Mouse (Mus musculus) embryonic facial prominence, embryonic 13.5 days (tissue): ENCODE results near the gene Ltbr. TPM values are rescaled to one million over a fixed set of nuclear protein-coding genes. Genes with fewer than 3 reads are reported as not detected.

ENCODE experiments used
- ATAC-seq: fragments of 200-750 bp; cut with Nextera tagmentation; 2 replicates; pipeline ENCODE4 v1.8.0; 2017; ENCODE audit warnings: low read depth; ENCODE audit not compliant: insufficient number of reproducible peaks, insufficient read depth, low FRiP score, low TSS enrichment
- H3K27ac ChIP-seq: fragments of 300-500 bp; sonication (generic); 2 replicates; pipeline ENCODE4 v1.5.1; 2015; ENCODE audit warnings: moderate library complexity, mild to moderate bottlenecking, inconsistent platforms
- H3K27me3 ChIP-seq: fragments of 300-500 bp; sonication (generic); 2 replicates; pipeline ENCODE4 v1.6.1; 2015; ENCODE audit warnings: mild to moderate bottlenecking, inconsistent platforms
- H3K36me3 ChIP-seq: fragments of 300-500 bp; sonication (generic); 2 replicates; pipeline ENCODE4 v1.6.1; 2015; ENCODE audit warnings: mild to moderate bottlenecking, inconsistent platforms
- H3K4me1 ChIP-seq: fragments of 300-500 bp; sonication (generic); 2 replicates; pipeline ENCODE4 v1.6.1; 2015; ENCODE audit warnings: inconsistent platforms
- H3K4me2 ChIP-seq: fragments of 300-500 bp; sonication (generic); 2 replicates; pipeline ENCODE4 v1.6.1; 2015; ENCODE audit warnings: moderate library complexity, mild to moderate bottlenecking, inconsistent platforms
- H3K4me3 ChIP-seq: fragments of 300-500 bp; sonication (generic); 2 replicates; pipeline ENCODE4 v1.5.1; 2015; ENCODE audit warnings: mild to moderate bottlenecking, inconsistent platforms
- H3K9ac ChIP-seq: fragments of 300-500 bp; sonication (generic); 2 replicates; pipeline ENCODE4 v1.6.1; 2015; ENCODE audit warnings: mild to moderate bottlenecking, inconsistent platforms
- H3K9me3 ChIP-seq: fragments of 300-500 bp; sonication (generic); 2 replicates; pipeline ENCODE4 v1.6.1; 2016; ENCODE audit warnings: inconsistent platforms
- WGBS: fragments of 180-500 bp; shearing (Covaris S2); methylation state at CpG from one replicate; pipeline ENCODE4 v1.1.7; 2015; ENCODE audit warnings: mixed read lengths; 5-methylcytosine and 5-hydroxymethylcytosine counted together
- polyA plus RNA-seq: library from polyadenylated mRNA; unstranded; fragments of >200 nt; fragmentation: Nextera tagmentation; extraction: Ambion mirVana; gene quantifications from 2 replicates; pipeline ENCODE4 v1.2.1, GENCODE M21; 2015

Gene Ltbr
- 33.1 TPM in 2 replicates for polyA plus RNA-seq

- Histone ChIP-seq H3K4me1 (peaks cover 40% of the 10 kb centered on the region), H3K9ac (peak within 1 kb of the TSS; percentile 81), H3K27me3 (no peaks in the 10 kb centered on the region), H3K4me3 (peak within 1 kb of the TSS; percentile 52), H3K27ac (peak within 1 kb of the TSS; percentile 64; the same call in 1 of the 2 replicates), H3K4me2 (peak within 1 kb of the TSS; percentile 74), H3K9me3 (no peaks in the 10 kb centered on the region), H3K36me3 (peaks cover 7% of the 10 kb centered on the region; the same call in 1 of the 2 replicates)
- peak; percentile 68; the same call in 1 of the 2 replicates for ATAC-seq
- WGBS, result 4% methylated on average over 38 of the region's 46 CpGs
Measured at GRCm38 (mm10) chr6:125313546-125314230, at the start of gene Ltbr. Ltbr (minus strand) TSS chr6:125313885.

DNA sequence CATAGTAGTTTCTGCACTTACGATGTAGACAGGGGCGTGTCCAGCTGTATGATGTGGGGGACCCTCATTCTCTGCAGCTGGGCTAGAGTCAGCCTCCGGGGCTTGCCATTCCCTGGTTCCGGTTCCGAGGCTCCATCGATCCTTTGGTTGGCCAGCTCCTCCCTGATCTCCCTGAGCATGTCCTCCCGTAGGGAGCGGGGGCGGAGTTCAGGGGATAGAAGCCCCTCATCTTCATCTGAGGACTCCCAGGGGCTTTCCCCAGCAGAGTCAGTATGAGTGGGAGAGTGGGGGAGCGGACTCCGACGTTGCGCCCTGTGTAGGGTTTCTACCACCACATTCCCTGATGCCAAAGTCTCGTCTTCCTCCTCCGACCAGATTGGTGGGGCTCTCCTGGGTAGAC is 49.3 kb upstream of the Ltbr start:
- Histone ChIP-seq H3K4me2 (peak overlapping the region; percentile 48), H3K4me1 (peaks cover 28% of the 10 kb centered on the region), H3K9ac (peak overlapping the region; percentile 21; the same call in 1 of the 2 replicates), H3K36me3 (peaks cover 50% of the 10 kb centered on the region), H3K9me3 (no peaks in the 10 kb centered on the region), H3K27ac (no peak overlapping the region), H3K27me3 (peaks cover 22% of the 10 kb centered on the region), H3K4me3 (0 out of 2 replicates have a peak overlapping the region, but pooled peaks have one; percentile 16)
- 28% methylated on average over 15 of the region's 15 CpGs for WGBS
- no peak for ATAC-seq

DNA sequence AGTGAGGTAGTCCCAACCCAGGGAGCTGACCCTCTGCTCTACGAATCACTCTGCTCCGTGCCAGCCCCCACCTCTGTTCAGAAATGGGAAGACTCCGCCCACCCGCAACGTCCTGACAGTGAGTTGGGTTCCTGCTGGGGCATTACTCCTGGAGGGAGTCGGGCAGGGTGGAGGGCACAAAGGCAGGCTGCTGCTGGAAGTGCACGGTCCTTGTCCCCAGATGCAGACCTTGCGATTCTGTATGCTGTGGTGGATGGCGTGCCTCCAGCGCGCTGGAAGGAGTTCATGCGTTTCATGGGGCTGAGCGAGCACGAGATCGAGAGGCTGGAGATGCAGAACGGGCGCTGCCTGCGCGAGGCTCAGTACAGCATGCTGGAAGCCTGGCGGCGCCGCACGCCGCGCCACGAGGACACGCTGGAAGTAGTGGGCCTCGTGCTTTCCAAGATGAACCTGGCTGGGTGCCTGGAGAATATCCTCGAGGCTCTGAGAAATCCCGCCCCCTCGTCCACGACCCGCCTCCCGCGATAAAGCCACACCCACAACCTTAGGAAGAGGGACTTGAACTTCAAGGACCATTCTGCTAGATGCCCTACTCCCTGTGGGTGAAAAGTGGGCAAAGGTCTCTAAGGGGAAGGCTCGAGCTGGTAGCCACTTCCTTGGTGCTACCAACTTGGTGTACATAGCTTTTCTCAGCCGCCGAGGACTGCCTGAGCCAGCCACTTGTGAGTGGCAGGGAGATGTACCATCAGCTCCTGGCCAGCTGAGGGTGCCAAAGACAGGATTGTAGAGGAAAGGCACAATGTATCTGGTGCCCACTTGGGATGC is 48.0 kb upstream of the Ltbr start:
- no peak overlapping the region for H3K4me3 ChIP-seq
- no peak for ATAC-seq
- H3K4me2 ChIP-seq, result no peak overlapping the region
- H3K9me3 ChIP-seq, result no peaks in the 10 kb centered on the region
- peaks cover 61% of the 10 kb centered on the region for H3K36me3 ChIP-seq
- peaks cover 22% of the 10 kb centered on the region for H3K27me3 ChIP-seq
- H3K4me1 ChIP-seq, result peaks cover 24% of the 10 kb centered on the region
- no peak overlapping the region for H3K9ac ChIP-seq
- no peak overlapping the region for H3K27ac ChIP-seq
- 36% methylated on average over 38 of the region's 38 CpGs for WGBS

DNA sequence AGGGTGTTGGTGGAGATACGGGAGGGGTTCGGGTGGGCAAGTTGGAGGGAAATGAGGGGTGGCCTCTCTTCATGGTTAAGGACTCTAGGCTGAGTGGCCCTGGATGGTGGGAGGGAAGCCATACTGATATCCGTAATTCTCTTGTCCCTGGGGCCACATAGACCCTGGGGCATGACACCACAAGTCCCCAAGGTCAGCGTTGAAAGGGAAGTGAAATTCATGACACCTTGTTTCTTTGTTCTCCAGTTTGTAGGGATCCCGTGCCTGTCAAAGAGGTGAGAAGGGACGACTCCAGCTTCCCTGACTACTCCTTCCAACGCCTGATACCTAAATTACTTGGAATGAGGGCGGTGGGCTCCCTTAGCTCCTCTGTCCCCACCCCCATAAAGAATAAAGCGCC is 47.2 kb upstream of the Ltbr start:
- H3K9ac ChIP-seq, result no peak overlapping the region
- H3K27me3 ChIP-seq, result peaks cover 22% of the 10 kb centered on the region
- H3K9me3 ChIP-seq, result no peaks in the 10 kb centered on the region
- peaks cover 61% of the 10 kb centered on the region for H3K36me3 ChIP-seq
- no peak overlapping the region for H3K4me3 ChIP-seq
- peaks cover 31% of the 10 kb centered on the region for H3K4me1 ChIP-seq
- no peak overlapping the region for H3K27ac ChIP-seq
- no peak for ATAC-seq
- whole genome bisulfite sequencing, result 66% methylated on average over 9 of the region's 9 CpGs
- H3K4me2 ChIP-seq, result no peak overlapping the region

DNA sequence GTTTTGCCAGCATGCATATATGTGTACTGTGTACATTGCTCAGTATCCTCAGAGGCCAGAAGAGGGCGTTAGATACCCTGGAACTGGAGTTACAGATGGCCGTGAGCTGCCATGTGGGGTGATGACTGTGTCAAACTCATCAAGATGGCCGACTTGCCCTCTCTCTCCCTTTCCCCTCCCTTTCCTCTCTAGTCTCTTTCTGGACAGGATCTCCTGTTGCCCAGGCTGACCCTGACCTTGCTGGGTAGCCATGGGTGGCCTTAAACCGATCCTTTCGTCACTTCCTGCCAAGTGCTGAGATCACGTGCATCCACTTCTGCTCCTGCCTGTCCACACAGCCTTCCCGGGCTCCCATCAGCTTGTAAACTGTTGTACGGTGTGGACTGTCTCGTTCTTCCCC is 46.3 kb upstream of the Ltbr start:
- Histone ChIP-seq H3K27ac (no peak overlapping the region), H3K9ac (no peak overlapping the region), H3K9me3 (no peaks in the 10 kb centered on the region), H3K27me3 (peaks cover 22% of the 10 kb centered on the region), H3K36me3 (peaks cover 61% of the 10 kb centered on the region), H3K4me2 (no peak overlapping the region), H3K4me1 (peaks cover 40% of the 10 kb centered on the region), H3K4me3 (no peak overlapping the region)
- ATAC-seq, result no peak
- WGBS, result 50% methylated on average over 9 of the region's 9 CpGs

DNA sequence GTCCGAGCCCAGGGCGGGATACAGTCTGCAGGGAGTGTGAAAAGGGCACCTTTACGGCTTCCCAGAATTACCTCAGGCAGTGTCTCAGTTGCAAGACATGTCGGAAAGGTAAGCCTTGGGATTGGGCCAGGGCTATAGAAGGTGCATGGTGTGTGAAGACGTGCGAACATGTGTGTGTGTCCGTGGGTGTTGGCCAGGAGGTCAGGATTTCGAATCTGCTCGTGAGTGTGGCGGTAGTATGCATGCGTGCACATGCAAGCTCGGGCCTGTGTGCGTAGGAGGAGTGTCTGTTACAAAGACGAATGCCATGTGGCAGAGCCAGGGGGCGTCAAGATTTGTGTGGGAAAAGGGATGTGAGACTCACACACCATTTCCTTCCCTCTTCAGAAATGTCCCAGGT is 43.6 kb upstream of the Ltbr start:
- peaks cover 45% of the 10 kb centered on the region for H3K4me1 ChIP-seq
- 0 out of 2 replicates have a peak overlapping the region, but pooled peaks have one; percentile 16 for H3K9ac ChIP-seq
- no peak overlapping the region for H3K4me3 ChIP-seq
- no peak overlapping the region for H3K27ac ChIP-seq
- ATAC-seq, result no peak
- peaks cover 54% of the 10 kb centered on the region for H3K36me3 ChIP-seq
- peaks cover 2% of the 10 kb centered on the region; the same call in 1 of the 2 replicates for H3K27me3 ChIP-seq
- no peak overlapping the region for H3K4me2 ChIP-seq
- no peaks in the 10 kb centered on the region for H3K9me3 ChIP-seq
- WGBS, result 82% methylated on average over 15 of the region's 15 CpGs

DNA sequence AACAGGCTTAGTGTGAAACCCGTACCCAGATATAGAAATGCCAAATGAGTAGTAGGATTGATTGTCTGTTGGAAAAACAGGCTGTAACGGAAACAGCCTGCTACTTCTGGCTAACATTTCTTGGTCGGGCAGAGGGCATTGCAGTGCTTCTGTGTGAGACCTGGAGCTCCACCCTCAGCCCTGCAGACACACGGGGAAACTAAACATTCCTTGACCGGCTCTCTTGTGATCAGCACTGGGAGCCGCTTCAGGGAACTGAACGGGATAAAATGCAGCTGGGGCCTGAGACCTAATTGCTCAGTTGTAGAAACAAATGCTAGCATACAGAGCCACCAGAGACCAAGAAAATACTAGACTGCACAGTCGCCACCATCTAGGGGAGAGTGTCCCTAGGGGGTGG is 42.6 kb upstream of the Ltbr start:
- Histone ChIP-seq H3K36me3 (peaks cover 43% of the 10 kb centered on the region), H3K4me2 (no peak overlapping the region), H3K27me3 (no peaks in the 10 kb centered on the region), H3K4me3 (no peak overlapping the region), H3K9me3 (no peaks in the 10 kb centered on the region), H3K4me1 (peaks cover 52% of the 10 kb centered on the region), H3K27ac (no peak overlapping the region), H3K9ac (no peak overlapping the region)
- ATAC-seq, result no peak
- 28% methylated on average over 8 of the region's 8 CpGs for WGBS

DNA sequence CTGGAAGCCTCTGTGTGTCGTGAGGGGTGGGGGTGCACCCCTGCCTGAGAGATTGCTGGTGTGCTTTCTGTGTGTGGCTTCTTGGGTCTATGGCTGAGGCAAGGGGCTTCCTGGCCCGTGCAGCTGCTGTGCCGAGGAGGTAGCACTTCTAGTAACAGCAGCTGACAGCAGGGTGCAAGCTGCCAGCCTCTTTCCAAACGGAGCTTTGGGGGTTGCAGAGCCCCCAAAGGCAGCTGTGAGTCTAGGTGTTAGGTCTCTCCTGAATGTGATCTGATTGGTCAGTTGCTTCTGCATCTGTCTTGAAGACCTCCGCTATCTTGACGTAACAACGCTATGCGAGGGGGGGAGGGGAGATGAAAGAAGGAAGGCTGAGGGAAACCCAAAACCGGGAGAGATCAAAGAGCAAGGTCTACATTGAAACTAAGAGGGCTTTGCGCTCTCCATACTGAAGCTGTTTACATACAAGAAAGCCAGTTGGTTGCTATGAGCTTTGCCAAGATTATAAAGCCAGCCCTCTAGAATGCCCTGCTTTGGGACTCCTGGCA is 41.6 kb upstream of the Ltbr start:
- Histone ChIP-seq H3K27me3 (no peaks in the 10 kb centered on the region), H3K9me3 (no peaks in the 10 kb centered on the region), H3K4me1 (peaks cover 59% of the 10 kb centered on the region), H3K4me2 (peak overlapping the region; percentile 45), H3K36me3 (peaks cover 33% of the 10 kb centered on the region), H3K27ac (peak overlapping the region; percentile 64; the same call in 1 of the 2 replicates), H3K4me3 (peak overlapping the region; percentile 18), H3K9ac (peak overlapping the region; percentile 59; the same call in 1 of the 2 replicates)
- 3% methylated on average over 10 of the region's 10 CpGs for WGBS
- no peak for ATAC-seq

- H3K36me3 ChIP-seq, result peaks cover 26% of the 10 kb centered on the region
- 0 out of 2 replicates have a peak overlapping the region, but pooled peaks have one; percentile 59 for H3K9ac ChIP-seq
- WGBS, result 11% methylated on average over 14 of the region's 14 CpGs
- peak overlapping the region; percentile 64; the same call in 1 of the 2 replicates for H3K27ac ChIP-seq
- H3K9me3 ChIP-seq, result no peaks in the 10 kb centered on the region
- no peak for ATAC-seq
- peaks cover 59% of the 10 kb centered on the region for H3K4me1 ChIP-seq
- H3K4me3 ChIP-seq, result peak overlapping the region; percentile 18
- H3K4me2 ChIP-seq, result peak overlapping the region; percentile 45
- H3K27me3 ChIP-seq, result no peaks in the 10 kb centered on the region
Measured at GRCm38 (mm10) chr6:125354352-125355151, 40.9 kb upstream of the Ltbr start.

- H3K9ac ChIP-seq, result no peak overlapping the region
- no peak overlapping the region for H3K4me3 ChIP-seq
- peak overlapping the region; percentile 28; the same call in 1 of the 2 replicates for H3K27ac ChIP-seq
- peaks cover 17% of the 10 kb centered on the region for H3K36me3 ChIP-seq
- 88% methylated on average over 4 of the region's 4 CpGs for WGBS
- H3K4me2 ChIP-seq, result peak overlapping the region; percentile 45; the same call in 1 of the 2 replicates
- peaks cover 65% of the 10 kb centered on the region for H3K4me1 ChIP-seq
- H3K27me3 ChIP-seq, result no peaks in the 10 kb centered on the region
- no peaks in the 10 kb centered on the region for H3K9me3 ChIP-seq
- no peak for ATAC-seq
Measured at GRCm38 (mm10) chr6:125353655-125354054, 40.0 kb upstream of the Ltbr start.

DNA sequence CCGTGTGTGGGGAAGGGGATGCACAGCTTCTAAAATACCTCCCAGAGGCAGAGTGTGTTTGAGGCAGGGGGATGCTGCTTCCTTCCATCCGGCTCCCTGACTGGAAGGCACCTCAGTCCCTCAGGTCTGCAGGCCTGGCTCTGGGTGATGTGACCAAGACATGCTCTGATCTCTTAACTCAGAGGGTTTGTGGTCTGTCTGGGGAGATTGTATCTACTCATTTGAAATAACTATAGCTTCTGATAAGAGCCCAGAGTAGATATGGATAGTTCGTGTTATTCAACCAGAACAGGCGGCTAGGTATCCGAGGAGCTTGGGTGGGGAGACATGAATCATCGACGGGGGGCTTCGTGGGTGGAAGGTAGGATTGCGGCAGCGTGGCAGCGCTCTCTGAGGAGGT is 39.5 kb upstream of the Ltbr start:
- Histone ChIP-seq H3K36me3 (peaks cover 13% of the 10 kb centered on the region), H3K27ac (no peak overlapping the region), H3K9me3 (no peaks in the 10 kb centered on the region), H3K4me3 (no peak overlapping the region), H3K27me3 (no peaks in the 10 kb centered on the region), H3K9ac (no peak overlapping the region), H3K4me1 (peaks cover 69% of the 10 kb centered on the region), H3K4me2 (no peak overlapping the region)
- no peak for ATAC-seq
- 79% methylated on average over 11 of the region's 11 CpGs for WGBS
